Mouse (Mus musculus): ENCODE data around the gene Dgcr2. TPM values are rescaled to one million over a fixed set of nuclear protein-coding genes. Genes with fewer than 3 reads are reported as not detected.

Dgcr2 gene
- polyA plus RNA-seq, 1 experiment from 2014 or later: 83.3 TPM

DNA sequence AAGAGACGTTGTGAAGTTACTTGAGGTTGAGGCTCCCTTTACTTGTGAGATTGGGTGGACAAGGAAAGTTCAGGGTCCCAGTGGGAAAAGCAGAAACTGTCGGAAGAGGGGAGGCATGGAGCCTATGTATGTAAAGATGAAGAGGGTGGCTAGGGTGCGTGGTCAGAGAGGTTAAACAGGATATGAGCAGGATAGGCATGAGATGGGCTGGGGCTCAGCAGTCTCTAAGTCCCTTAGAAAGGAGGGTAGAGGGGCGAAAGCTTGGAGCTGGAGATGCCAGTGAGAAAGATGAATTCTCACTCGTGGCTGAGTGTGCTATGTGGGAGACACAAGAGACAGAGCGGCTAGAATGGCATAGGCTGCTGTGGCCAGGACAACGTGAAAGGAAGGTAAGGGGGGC is 65.5 kb downstream of the Dgcr2 start, which contains the start of gene B830017H08Rik:
B830017H08Rik (plus strand) TSS at position 301 of the 400 bp plus-strand sequence.
- Histone ChIP-seq H3K27me3 (ENCODE audit: control insufficient read depth, insufficient read depth, low read length) (peaks cover 62% of the 10 kb centered on the region), H3K4me1 (ENCODE audit: control insufficient read depth, insufficient read depth, low read length) (peaks cover 6% of the 10 kb centered on the region), H3K9me3 (ENCODE audit: control insufficient read depth, low read length) (no peaks in the 10 kb centered on the region), H3K9ac (ENCODE audit: low read length) (peak within 1 kb of the TSS; percentile 37), H3K4me3 (ENCODE audit: low read depth, low read length) (peak within 1 kb of the TSS; percentile 57), H3K4me2 (peak within 1 kb of the TSS; percentile 59), H3K36me3 (ENCODE audit: control insufficient read depth, insufficient read depth, low read length) (no peaks in the 10 kb centered on the region), H3K27ac (ENCODE audit: low read depth, low read length) (no peak within 1 kb of the TSS)
- DNase-seq (ENCODE audit: low spot score, missing footprints): no peak
- ATAC-seq (ENCODE audit: low FRiP score): no peak
- 17% methylated on average over 7 of the region's 7 CpGs for WGBS

DNA sequence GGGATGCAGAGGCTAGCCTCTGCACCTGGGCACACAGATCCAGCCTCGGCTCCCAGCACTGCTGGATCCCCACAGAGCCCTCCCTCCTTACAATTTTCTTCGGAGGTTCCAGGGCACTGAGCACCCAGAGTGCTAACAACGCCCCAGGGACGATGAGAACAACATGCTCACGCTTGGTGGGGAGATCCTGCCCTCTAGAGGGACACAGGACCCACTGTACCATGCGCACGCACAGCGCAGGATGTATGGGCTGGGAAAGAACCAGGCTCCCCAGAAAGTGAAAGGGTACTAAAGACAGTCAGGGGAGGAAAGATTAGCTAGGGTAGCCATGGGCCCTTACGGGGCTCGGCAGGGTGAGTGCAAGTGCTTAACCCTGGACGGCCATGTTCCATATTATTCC is 66.6 kb downstream of the Dgcr2 start:
- ATAC-seq (ENCODE audit: low FRiP score): no peak
- H3K4me1 ChIP-seq (ENCODE audit: control insufficient read depth, insufficient read depth, low read length): peaks cover 6% of the 10 kb centered on the region
- DNase-seq (ENCODE audit: low spot score, missing footprints): no peak

GRCm38 (mm10) chr16:17830385-17831178 is 67.8 kb downstream of the Dgcr2 start:
- DNase-seq (ENCODE audit: low spot score, missing footprints) (no peak), ATAC-seq (ENCODE audit: low FRiP score) (no peak)
- Histone ChIP-seq H3K27me3 (ENCODE audit: control insufficient read depth, insufficient read depth, low read length) (peaks cover 52% of the 10 kb centered on the region), H3K27ac (ENCODE audit: low read depth, low read length) (no peak overlapping the region), H3K4me2 (no peak overlapping the region), H3K4me1 (ENCODE audit: control insufficient read depth, insufficient read depth, low read length) (peaks cover 6% of the 10 kb centered on the region), H3K4me3 (ENCODE audit: low read depth, low read length) (no peak overlapping the region), H3K9ac (ENCODE audit: low read length) (no peak overlapping the region), H3K9me3 (ENCODE audit: control insufficient read depth, low read length) (no peaks in the 10 kb centered on the region), H3K36me3 (ENCODE audit: control insufficient read depth, insufficient read depth, low read length) (no peaks in the 10 kb centered on the region)
- 55% methylated on average over 10 of the region's 10 CpGs for WGBS

More for the DNA sequence above, 66.6 kb downstream of the Dgcr2 start:
- WGBS: 13% methylated on average over 11 of the region's 11 CpGs
- no peak overlapping the region for H3K4me3 ChIP-seq (ENCODE audit: low read depth, low read length)
- no peak overlapping the region for H3K9ac ChIP-seq (ENCODE audit: low read length)
- H3K36me3 ChIP-seq (ENCODE audit: control insufficient read depth, insufficient read depth, low read length): no peaks in the 10 kb centered on the region
- H3K27me3 ChIP-seq (ENCODE audit: control insufficient read depth, insufficient read depth, low read length): peaks cover 62% of the 10 kb centered on the region
- no peaks in the 10 kb centered on the region for H3K9me3 ChIP-seq (ENCODE audit: control insufficient read depth, low read length)
- no peak overlapping the region for H3K27ac ChIP-seq (ENCODE audit: low read depth, low read length)
- H3K4me2 ChIP-seq: no peak overlapping the region

- no peaks in the 10 kb centered on the region for H3K9me3 ChIP-seq (ENCODE audit: control insufficient read depth, low read length)
- peaks cover 4% of the 10 kb centered on the region; the same call in 1 of the 2 replicates for H3K4me1 ChIP-seq (ENCODE audit: control insufficient read depth, insufficient read depth, low read length)
- DNase-seq (ENCODE audit: low spot score, missing footprints) (no peak), ATAC-seq (ENCODE audit: low FRiP score) (no peak)
- H3K4me3 ChIP-seq (ENCODE audit: low read depth, low read length): no peak overlapping the region
- H3K27me3 ChIP-seq (ENCODE audit: control insufficient read depth, insufficient read depth, low read length): peaks cover 35% of the 10 kb centered on the region
- WGBS: 74% methylated on average over 3 of the region's 3 CpGs
- no peaks in the 10 kb centered on the region for H3K36me3 ChIP-seq (ENCODE audit: control insufficient read depth, insufficient read depth, low read length)
- no peak overlapping the region for H3K4me2 ChIP-seq
- H3K27ac ChIP-seq (ENCODE audit: low read depth, low read length): no peak overlapping the region
- no peak overlapping the region for H3K9ac ChIP-seq (ENCODE audit: low read length)
Measured at GRCm38 (mm10) chr16:17828867-17829266, 69.5 kb downstream of the Dgcr2 start.

GRCm38 (mm10) chr16:17828229-17828628 is 70.1 kb downstream of the Dgcr2 start:
- DNase-seq (ENCODE audit: low spot score, missing footprints) (no peak), ATAC-seq (ENCODE audit: low FRiP score) (no peak)
- Histone ChIP-seq H3K4me2 (no peak overlapping the region), H3K9ac (ENCODE audit: low read length) (no peak overlapping the region), H3K4me3 (ENCODE audit: low read depth, low read length) (no peak overlapping the region), H3K27me3 (ENCODE audit: control insufficient read depth, insufficient read depth, low read length) (peaks cover 29% of the 10 kb centered on the region), H3K36me3 (ENCODE audit: control insufficient read depth, insufficient read depth, low read length) (no peaks in the 10 kb centered on the region), H3K27ac (ENCODE audit: low read depth, low read length) (no peak overlapping the region), H3K9me3 (ENCODE audit: control insufficient read depth, low read length) (no peaks in the 10 kb centered on the region), H3K4me1 (ENCODE audit: control insufficient read depth, insufficient read depth, low read length) (peaks cover 3% of the 10 kb centered on the region; the same call in 1 of the 2 replicates)
- 90% methylated on average over 2 of the region's 2 CpGs for WGBS

- 77% methylated on average over 2 of the region's 2 CpGs for WGBS
- no peaks in the 10 kb centered on the region for H3K9me3 ChIP-seq (ENCODE audit: control insufficient read depth, low read length)
- H3K4me1 ChIP-seq (ENCODE audit: control insufficient read depth, insufficient read depth, low read length): no peaks in the 10 kb centered on the region
- H3K27ac ChIP-seq (ENCODE audit: low read depth, low read length): no peak overlapping the region
- H3K36me3 ChIP-seq (ENCODE audit: control insufficient read depth, insufficient read depth, low read length): no peaks in the 10 kb centered on the region
- no peak overlapping the region for H3K4me2 ChIP-seq
- H3K4me3 ChIP-seq (ENCODE audit: low read depth, low read length): no peak overlapping the region
- no peak overlapping the region for H3K9ac ChIP-seq (ENCODE audit: low read length)
- DNase-seq (ENCODE audit: low spot score, missing footprints): no peak
- peaks cover 12% of the 10 kb centered on the region for H3K27me3 ChIP-seq (ENCODE audit: control insufficient read depth, insufficient read depth, low read length)
- no peak for ATAC-seq (ENCODE audit: low FRiP score)
Measured at GRCm38 (mm10) chr16:17826500-17826899, 71.9 kb downstream of the Dgcr2 start.

DNA sequence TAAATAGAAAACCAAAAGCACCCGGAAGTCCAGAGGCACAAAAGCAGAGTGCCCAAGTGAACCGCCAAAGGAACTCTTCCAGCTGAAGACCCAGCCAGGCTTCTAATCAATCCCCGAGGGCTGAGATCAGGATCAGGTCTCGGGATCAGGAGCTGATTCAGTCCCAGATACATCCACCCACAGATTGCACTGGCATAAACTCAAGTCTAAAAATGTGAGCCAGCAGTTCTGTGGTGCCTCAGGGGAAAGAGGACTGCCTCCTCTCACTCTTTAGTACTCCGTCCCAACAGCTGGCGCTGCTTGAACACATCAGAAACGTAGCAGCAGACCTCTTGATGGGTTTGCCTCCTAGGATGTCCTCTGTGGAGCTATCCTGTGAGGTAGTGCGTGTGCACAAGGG is 81.8 kb downstream of the Dgcr2 start:
- H3K4me3 ChIP-seq (ENCODE audit: low read depth, low read length): no peak overlapping the region
- no peak for ATAC-seq (ENCODE audit: low FRiP score)
- peaks cover 2% of the 10 kb centered on the region; the same call in 1 of the 2 replicates for H3K4me1 ChIP-seq (ENCODE audit: control insufficient read depth, insufficient read depth, low read length)
- no peak overlapping the region for H3K9ac ChIP-seq (ENCODE audit: low read length)
- peaks cover 28% of the 10 kb centered on the region for H3K27me3 ChIP-seq (ENCODE audit: control insufficient read depth, insufficient read depth, low read length)
- no peaks in the 10 kb centered on the region for H3K9me3 ChIP-seq (ENCODE audit: control insufficient read depth, low read length)
- DNase-seq (ENCODE audit: low spot score, missing footprints): peak; percentile 17
- H3K4me2 ChIP-seq: no peak overlapping the region
- H3K27ac ChIP-seq (ENCODE audit: low read depth, low read length): no peak overlapping the region
- no peaks in the 10 kb centered on the region for H3K36me3 ChIP-seq (ENCODE audit: control insufficient read depth, insufficient read depth, low read length)
- 77% methylated on average over 8 of the region's 8 CpGs for WGBS

DNA sequence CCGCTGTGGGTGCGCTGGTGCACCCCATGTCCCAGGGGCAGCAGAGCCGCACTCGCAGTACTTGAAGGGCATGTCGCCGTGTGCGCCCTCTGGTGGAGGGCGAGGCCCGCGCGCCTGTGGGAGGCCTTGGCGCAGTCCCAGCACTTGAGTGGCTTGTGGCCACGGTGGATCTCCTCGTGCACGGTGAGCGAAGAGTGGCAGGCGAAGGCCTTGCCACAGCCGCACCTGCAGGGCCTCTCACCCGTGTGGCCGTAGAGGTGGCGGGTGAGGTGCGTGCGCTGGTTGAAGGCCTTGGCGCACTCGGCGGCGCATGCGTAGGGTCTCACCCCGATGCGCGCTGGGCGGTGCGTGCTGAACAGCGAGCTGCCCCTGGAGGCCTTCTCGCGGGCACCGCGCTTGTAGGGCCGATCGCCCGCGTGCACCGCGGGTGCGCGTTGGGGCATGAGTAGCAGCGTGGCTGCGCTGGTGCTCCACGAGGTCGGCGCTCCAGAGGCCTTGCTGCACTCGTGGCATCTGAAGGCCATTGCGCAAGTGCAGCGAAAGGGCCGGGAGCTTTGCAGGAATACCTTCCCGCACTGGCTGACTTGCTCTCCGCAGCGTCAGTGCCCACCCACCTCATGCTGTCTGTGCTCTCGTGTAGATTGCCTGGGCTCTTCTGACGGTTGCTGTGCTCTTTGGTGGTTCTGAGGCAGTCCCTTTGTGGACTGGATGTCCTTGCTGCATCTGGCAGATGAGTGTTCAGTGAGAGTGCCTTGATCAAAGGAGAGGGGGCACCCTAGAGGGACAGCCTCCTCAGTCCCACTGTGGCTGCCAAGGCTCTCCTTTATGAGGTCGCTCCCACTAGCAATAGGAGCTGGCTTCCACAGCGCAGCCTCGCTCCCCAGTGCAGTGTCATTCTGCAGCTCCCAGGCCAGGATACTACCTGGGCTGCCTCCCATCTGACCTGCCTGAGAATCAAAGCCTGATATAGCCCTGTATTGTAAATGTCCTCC is 82.7 kb downstream of the Dgcr2 start:
- Histone ChIP-seq H3K4me1 (ENCODE audit: control insufficient read depth, insufficient read depth, low read length) (peaks cover 2% of the 10 kb centered on the region; the same call in 1 of the 2 replicates), H3K27me3 (ENCODE audit: control insufficient read depth, insufficient read depth, low read length) (peaks cover 28% of the 10 kb centered on the region), H3K9ac (ENCODE audit: low read length) (peak overlapping the region; percentile 75), H3K4me3 (ENCODE audit: low read depth, low read length) (peak overlapping the region; percentile 44), H3K36me3 (ENCODE audit: control insufficient read depth, insufficient read depth, low read length) (no peaks in the 10 kb centered on the region), H3K4me2 (peak overlapping the region; percentile 89), H3K27ac (ENCODE audit: low read depth, low read length) (no peak overlapping the region), H3K9me3 (ENCODE audit: control insufficient read depth, low read length) (no peaks in the 10 kb centered on the region)
- ATAC-seq (ENCODE audit: low FRiP score): peak; percentile 88
- WGBS: 1% methylated on average over 63 of the region's 63 CpGs
- peak; percentile 98 for DNase-seq (ENCODE audit: low spot score, missing footprints)
